Mouse (Mus musculus): ENCODE measurements at regions not wholly inside any gene's neighbourhood (a gene's known extent, or its start where the extent isn't known, plus 50 kb on each side); places are given as distances from the start of the nearest gene placed in this dataset.

DNA sequence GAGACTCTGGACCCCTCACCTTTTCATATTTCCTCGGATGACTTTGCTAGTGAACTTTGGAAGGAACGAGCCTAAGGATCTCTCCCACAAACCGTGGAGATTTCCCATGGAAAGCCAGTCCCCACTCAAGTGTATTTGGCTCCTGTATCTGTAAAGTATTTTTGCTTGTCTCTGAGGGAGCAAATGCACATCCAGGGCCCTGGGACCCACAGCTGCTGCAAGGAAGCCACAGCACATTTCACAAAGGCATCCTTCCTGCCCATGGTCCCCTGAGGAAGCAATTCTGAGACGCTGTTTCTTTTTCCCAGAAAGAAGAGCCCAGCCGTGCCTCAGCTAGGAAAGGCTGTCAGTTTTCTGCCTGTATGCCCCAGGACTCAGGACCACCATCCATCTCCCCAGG is 71.7 kb upstream of the S1pr3 start:
- no peak for DNase-seq (ENCODE audit: low spot score in 2 of 2)

DNA sequence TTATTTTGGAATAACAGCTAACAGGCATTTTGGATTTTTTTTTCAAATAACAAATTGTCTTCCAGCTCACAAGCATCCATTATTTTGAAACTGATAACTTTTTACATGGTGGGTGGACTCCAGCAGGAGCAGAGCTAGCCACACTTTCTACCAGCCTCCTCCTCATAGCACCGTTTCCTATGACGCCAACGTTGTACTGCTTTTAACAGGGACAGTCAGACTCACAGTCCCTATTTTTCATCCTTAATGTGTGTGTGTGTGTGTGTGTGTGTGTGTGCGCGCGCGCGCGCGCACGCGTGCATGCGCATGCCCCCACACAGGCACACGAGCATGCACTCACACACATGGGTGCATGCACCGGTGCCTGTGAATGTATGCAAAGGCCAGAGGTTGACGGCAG is 70.5 kb upstream of the S1pr3 start:
- DNase-seq (ENCODE audit: low spot score in 2 of 2): no peak

DNA sequence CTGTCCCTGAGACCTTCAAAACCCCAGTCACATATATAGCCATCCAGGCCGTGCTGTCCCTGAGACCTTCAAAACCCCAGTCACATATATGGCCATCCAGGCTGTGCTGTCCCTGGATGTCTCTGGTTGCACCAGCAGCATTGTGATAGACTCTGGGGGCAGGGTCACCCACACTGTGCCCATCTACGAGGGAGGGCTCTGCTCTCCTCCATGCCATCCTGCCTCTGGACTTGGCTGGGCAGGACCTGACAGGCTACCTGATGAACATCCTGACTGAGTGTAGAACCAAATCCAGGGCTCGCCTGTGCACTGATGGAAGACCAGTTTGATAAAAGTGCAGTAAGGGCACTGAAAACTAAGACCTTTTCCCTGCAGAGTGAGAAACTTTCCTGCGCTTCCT is 63.1 kb upstream of the S1pr3 start:
- DNase-seq (ENCODE audit: low spot score in 2 of 2): no peak

DNA sequence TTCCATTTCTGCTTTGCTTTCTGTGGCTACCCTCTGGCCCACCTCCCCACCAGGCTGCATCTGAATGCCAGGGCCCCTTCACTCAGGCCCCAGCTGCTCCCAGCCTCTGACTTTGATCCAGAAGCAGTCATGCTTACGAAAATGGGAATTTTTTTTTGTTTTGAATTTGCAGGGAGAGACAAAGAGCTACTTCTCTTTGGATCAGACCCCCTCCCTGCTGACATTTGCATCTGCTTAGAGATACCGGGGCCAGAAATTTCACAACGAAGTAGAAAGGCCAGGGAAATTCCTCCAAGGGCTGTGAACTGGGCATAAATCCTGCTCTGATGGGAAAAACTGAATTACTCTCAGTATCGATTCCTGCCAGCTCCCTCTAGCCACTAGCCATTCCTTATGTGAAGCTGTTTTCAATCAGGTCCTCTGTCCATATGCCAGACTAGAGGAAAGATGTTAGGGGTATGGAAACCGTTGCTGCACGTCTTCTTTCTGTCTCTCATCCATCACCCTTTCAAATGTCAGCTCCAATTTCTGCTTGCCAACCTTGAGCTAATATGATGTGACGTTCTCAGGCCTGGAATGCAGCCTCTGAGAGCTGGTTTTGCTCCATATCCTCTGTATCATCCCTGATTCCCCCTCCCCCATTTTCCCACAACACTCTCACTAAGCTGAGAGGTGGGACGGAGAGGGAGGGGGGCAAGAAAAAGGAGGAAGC is 62.4 kb upstream of the S1pr3 start:
- DNase-seq (ENCODE audit: low spot score in 2 of 2): no peak

DNA sequence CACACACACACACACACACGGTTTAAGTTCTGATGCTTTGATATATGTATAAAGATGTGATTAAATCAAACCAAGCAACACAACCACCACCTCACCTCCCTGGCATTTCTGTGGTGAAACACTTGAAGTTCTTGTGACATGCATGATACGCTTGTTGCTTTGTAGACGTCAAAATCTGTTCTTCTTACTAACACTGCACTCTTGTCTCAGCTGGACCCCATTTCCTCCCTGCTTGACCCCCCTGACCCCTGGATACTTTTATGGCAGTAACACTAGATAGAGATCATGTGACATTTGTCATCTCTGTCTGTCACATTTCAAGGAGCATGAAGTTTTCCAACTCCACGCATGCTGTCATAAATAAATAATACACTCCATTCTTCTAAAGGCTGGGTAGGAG is 59.7 kb upstream of the S1pr3 start:
- no peak for DNase-seq (ENCODE audit: low spot score in 2 of 2)

DNA sequence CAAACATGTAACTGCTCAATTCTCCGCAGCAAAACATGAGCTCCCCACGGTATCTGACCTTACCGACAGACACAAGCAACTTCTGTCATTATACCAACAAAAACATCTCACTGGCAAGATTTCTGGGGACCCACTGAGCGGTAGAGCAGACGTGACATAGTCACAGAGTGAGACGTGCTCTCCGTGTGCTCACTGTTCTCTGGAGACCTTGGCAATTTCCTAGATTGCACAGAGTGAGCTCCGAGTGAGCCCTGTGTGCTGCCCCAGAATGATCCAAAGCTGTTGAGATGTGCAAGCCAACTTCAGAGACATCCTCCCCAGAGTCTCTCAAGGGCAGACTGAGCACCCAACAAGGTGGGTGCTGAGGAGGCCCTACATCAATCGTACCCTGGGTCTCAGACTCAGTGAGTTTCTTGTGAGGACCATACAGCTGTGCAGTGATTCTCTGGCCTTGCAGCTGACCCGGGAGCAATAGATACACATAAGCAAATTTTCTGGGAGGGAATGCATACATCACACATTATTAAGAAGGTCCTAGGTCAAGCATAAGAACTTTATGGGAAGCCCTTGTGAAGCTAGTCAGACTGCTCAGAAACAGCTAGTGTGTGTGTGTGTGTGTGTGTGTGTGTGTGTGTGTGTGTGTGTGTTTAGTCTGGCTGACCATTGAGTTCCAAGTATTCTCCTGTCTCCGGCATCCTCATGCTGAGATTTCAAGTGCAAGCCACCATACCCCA is 58.5 kb upstream of the S1pr3 start:
- DNase-seq (ENCODE audit: low spot score in 2 of 2): no peak

DNA sequence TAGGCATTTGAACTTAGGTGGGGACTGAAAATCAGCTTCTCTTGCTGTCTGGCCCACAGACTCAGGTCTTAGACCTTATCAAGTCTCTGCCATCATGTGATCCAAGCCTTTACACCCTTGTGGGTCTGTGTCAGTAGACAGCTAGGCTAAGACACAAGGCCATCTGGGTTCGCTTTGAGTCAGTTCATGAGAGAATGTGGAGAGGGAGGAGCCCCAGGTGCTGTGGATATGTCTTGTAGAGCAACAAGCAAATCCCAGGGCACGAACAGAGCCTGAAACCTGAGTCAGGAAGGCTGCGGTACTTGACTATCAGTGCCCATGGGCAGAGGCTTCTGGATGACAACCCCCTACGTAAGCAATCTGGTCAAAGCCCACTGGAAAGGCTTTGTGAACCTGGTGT is 55.6 kb upstream of the S1pr3 start:
- DNase-seq (ENCODE audit: low spot score in 2 of 2): no peak

DNA sequence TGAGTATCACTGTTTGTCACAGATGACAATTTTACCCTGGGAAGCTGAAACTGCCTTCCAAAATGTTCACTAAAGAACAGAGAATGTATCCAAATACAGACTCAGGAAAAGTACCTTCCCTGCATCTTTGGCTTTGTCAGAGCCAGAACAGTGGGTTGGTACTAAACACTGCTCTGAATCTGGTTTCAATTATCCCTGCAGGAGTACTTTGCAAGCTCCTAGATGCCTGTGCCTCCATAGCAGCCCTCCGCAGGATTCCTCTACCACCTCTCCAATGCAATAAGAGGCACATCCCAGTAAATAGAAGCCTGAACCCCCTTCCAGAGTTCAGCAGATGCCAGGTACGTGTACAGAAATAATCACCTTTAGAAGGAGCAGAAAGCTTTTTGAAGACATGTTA is 52.9 kb upstream of the S1pr3 start:
- DNase-seq (ENCODE audit: low spot score in 2 of 2): no peak
